Mouse (Mus musculus): ENCODE data around the gene Gapt.
A peak's percentile ranks its signal among the peaks of the same experiment; 100 is the strongest.
"Not testable (repeated sequence)": the region's sequence is repeated elsewhere in the genome, so short reads cannot be mapped to it uniquely, and the experiment has no call there.

Gapt gene

GRCm38 (mm10) chr13:110356941-110357340 lies at the start of gene Gapt:
Gene Gapt (minus strand): TSS chr13:110357199.
- no peak for DNase-seq (ENCODE audit: low read depth, low spot score)

GRCm38 (mm10) chr13:110406152-110406551 lies 49.2 kb upstream of the Gapt start:
- no peak for DNase-seq (ENCODE audit: low read depth, low spot score)

- not testable (repeated sequence) for DNase-seq (ENCODE audit: low read depth, low spot score)
Measured at GRCm38 (mm10) chr13:110404686-110405085, 47.7 kb upstream of the Gapt start.

GRCm38 (mm10) chr13:110404059-110404458 lies 47.1 kb upstream of the Gapt start:
- no peak for DNase-seq (ENCODE audit: low read depth, low spot score)

GRCm38 (mm10) chr13:110401877-110402276 lies 44.9 kb upstream of the Gapt start:
- DNase-seq (ENCODE audit: low read depth, low spot score) = no peak

- no peak for DNase-seq (ENCODE audit: low read depth, low spot score)
Measured at GRCm38 (mm10) chr13:110401443-110401842, 44.4 kb upstream of the Gapt start.

GRCm38 (mm10) chr13:110398513-110399270 lies 41.7 kb upstream of the Gapt start:
- DNase-seq (ENCODE audit: low read depth, low spot score) = no peak

GRCm38 (mm10) chr13:110397750-110398149 lies 40.8 kb upstream of the Gapt start:
- no peak for DNase-seq (ENCODE audit: low read depth, low spot score)

GRCm38 (mm10) chr13:110395916-110396685 lies 39.1 kb upstream of the Gapt start:
- no peak for DNase-seq (ENCODE audit: low read depth, low spot score)

- no peak for DNase-seq (ENCODE audit: low read depth, low spot score)
Measured at GRCm38 (mm10) chr13:110395179-110395794, 38.3 kb upstream of the Gapt start.

- DNase-seq (ENCODE audit: low read depth, low spot score) = peak; percentile 17
Measured at GRCm38 (mm10) chr13:110394291-110395178, 37.5 kb upstream of the Gapt start, which contains the start of gene Plk2. Gene Plk2 (plus strand): TSS chr13:110395046.

- DNase-seq (ENCODE audit: low read depth, low spot score) = no peak
Measured at GRCm38 (mm10) chr13:110392631-110393030, 35.6 kb upstream of the Gapt start.

GRCm38 (mm10) chr13:110392210-110392609 lies 35.2 kb upstream of the Gapt start:
- no peak for DNase-seq (ENCODE audit: low read depth, low spot score)

GRCm38 (mm10) chr13:110384514-110384913 lies 27.5 kb upstream of the Gapt start:
- DNase-seq (ENCODE audit: low read depth, low spot score) = no peak

- no peak for DNase-seq (ENCODE audit: low read depth, low spot score)
Measured at GRCm38 (mm10) chr13:110382447-110382901, 25.5 kb upstream of the Gapt start.

GRCm38 (mm10) chr13:110369673-110370072 lies 12.7 kb upstream of the Gapt start:
- no peak for DNase-seq (ENCODE audit: low read depth, low spot score)

- not testable (repeated sequence) for DNase-seq (ENCODE audit: low read depth, low spot score)
Measured at GRCm38 (mm10) chr13:110368556-110369040, 11.6 kb upstream of the Gapt start.

GRCm38 (mm10) chr13:110367961-110368555 lies 11.1 kb upstream of the Gapt start:
- no peak for DNase-seq (ENCODE audit: low read depth, low spot score)

- no peak for DNase-seq (ENCODE audit: low read depth, low spot score)
Measured at GRCm38 (mm10) chr13:110366477-110366876, 9.5 kb upstream of the Gapt start.

GRCm38 (mm10) chr13:110363722-110364121 lies 6.7 kb upstream of the Gapt start:
- DNase-seq (ENCODE audit: low read depth, low spot score) = no peak

- no peak for DNase-seq (ENCODE audit: low read depth, low spot score)
Measured at GRCm38 (mm10) chr13:110351051-110351450, 5.9 kb downstream of the Gapt start.

All from c-Kit-negative CD71-positive TER-119-positive erythroid progenitor cells, embryonic 14.5 days (primary cell).